Mouse (Mus musculus): Measurements from ENCODE around the gene Wrnip1.
A peak's percentile ranks its signal among the peaks of the same experiment; 100 is the strongest.

The Wrnip1 gene

DNA sequence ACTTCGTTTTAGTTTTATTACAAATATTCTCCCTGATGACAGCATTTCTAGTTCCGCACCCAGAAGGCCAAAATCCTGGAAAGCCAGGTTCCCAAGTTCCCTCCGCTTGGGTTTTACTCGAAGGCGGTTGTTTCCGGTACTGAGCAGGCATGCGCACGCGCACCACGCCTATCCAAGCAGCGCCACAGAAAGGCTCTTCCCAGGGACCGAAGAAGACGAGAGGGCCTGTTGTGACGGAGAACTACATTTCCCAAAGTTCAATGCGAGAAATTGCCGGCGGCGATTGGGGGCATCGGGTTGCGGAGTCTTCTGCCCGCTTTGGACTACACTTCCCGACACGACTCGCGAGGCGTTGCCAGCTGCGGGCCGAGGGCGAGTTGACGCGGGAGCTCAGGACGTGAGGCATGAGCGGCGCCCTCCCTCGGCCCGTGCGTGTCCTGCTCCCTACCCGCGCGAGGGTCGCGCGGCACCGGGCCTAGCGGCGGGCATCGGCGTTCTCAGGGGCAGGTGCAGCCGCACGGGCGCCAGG, at the start of gene Wrnip1:
Wrnip1 (plus strand) TSS at position 346 of the 529 bp plus-strand sequence.
- DNase-seq: peak; percentile 95 to 98

DNA sequence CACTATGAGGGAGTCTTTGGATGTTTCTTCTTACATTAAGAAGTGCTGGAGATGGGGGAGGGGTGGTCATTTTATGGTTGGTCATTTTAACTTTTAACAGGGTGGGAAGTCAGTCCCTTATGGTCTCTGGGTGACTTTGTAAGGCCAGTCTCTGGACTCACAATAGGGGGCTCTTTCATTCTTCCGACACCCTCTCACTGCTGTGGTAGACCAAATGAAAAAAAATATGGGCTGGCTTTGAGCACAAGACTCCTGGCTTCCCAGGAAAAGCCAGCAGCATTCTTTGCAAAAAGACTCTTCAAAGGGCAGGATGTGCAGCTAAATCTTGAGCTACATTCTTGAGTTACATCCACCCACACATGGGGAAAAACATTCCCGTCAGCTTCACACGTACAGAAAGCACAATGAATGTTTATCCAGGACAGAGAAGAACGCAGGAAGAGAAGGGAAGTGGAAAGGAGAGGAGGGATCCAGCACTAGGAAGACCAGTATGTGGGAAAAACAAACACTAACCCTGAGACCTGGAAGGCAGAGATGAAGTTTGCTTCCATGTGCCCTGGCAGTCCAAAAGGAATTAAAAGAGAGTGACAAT, 49.7 kb upstream of the Wrnip1 start:
- DNase-seq: no peak

DNA sequence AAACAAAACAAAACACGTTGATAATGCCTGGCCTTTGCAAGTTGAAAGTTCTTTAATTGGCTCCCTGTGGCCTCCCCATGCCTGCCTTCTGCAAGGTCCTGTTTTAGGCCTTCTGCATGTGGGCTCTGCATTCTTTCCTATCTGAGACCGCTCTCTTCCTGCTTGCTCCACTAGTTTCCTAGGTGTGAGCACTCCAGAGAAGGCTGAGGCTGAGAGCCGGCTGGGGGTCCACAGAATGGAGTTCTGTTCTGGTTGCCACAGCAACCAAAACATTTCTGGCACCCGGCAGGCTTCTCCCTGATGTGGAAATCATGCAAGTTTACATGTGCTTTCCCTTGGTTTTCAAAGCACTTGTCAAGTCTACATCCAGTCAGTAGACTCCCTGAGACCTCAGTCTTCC, 42.8 kb upstream of the Wrnip1 start:
- no peak for DNase-seq

DNA sequence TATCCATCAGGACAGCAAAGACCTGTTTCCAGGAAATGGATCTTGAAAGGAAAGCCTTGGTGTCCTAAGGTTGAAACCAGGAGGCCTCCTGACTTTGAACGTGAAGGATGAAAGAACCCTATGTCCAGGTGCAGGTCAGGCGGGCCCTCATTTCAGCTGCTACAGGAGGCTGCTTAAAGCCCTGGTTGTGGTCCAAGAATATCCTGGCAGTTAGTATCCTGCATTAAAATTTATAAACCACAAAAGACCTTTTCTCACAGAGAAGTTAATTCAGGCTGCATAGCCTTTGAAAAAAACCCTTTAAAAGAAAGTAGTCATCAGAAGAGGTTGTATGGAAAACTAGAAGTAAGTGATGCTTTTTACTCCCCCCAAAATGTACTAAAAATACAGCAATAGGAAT, 41.0 kb upstream of the Wrnip1 start:
- DNase-seq: no peak

DNA sequence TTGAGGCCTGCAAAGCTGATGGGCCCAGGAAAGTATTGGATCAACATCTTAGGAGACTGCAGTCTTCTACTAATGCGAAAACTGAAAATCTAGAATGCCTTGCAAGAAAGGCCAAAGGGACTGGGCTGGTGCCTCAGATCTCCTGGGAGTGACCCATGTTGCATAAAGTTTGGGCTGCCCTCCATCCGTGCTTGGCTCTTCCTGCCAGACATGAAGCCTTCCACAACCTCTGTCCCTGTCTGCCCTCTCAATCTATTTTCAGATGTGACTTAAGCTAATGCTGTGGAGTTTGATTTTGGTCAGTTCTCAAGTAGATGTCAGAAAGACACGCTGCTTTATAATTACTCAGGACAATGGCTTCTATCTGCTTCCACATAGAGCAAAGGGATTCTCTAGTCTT, 38.7 kb upstream of the Wrnip1 start:
- DNase-seq: no peak

DNA sequence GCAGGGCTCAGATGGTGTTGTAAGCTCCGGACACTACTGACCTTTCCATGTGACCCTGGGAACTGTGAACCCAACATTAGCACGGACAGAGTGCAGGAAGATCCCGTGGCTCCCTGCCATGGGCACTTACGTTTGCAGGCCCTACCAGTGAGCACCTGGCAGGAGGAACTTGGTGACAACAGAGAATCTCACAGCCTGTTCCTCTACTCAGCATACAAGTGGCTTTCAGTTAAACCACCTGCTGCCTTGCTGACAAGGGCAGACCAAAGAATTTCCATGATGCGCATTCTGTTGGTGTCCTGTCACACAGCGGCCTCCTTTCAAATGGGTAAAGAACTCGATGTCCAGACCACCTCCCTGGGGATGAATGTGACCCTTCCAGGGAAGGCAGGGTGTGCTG, 37.4 kb upstream of the Wrnip1 start:
- no peak for DNase-seq

DNA sequence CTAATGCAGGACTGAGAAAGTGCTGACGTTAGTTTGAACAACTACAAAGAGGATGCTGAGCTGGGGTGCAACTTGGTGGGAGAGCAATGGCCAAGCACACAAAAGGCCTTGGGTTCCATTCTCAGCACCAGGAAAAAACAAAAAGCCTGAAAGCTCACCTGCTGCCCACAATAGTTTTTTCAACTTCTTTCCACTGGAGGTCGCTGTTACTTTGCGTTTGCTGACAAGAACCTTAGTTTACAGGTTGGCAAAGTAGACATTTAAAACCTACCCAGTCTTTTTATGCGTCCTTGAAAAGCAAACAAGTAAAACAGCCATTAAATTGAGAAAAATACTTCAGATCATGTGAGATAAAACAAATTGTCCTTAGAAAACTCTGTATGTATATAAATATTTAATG, 33.7 kb upstream of the Wrnip1 start:
- DNase-seq: peak in 1 of 2 experiments; percentile 28

DNA sequence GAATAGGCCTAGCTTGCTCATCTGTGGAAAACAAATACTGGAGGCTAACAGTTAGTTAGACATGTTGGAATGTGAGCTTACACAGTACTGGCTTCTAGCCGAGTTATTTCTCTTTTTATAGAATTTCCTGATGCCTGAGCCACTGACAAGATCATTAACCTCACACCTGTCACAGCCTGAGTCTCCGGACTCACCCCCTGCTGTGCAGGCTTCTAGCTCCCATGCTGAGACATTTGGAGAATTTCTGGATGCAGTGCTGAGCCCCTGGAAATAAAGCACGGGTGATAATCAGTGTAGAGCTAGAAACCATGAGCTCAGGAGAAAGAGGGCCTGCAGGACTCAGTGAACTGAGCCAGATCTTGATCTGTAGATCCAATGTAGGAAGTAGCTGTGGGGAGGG, 31.9 kb upstream of the Wrnip1 start:
- peak in 1 of 2 experiments; percentile 22 for DNase-seq

DNA sequence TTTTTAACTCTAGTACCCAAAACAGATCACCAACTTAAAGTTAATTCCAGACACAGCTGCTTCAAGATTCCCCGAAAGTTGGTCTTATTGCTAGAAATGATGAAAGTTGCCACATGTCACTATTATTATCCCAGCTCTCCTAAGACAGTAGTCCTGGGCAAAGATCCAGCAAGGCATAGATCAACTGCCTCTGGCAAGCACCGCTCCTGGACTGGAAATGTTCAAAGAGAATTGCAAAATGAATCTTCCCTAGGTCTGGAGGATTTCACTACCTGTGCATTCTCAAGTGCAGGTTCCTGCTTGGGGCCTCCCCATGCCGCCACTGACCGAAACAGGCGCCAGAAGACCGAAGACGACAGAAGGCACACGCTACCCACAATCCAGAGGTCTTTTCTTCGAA, 25.9 kb upstream of the Wrnip1 start:
- DNase-seq: no peak

DNA sequence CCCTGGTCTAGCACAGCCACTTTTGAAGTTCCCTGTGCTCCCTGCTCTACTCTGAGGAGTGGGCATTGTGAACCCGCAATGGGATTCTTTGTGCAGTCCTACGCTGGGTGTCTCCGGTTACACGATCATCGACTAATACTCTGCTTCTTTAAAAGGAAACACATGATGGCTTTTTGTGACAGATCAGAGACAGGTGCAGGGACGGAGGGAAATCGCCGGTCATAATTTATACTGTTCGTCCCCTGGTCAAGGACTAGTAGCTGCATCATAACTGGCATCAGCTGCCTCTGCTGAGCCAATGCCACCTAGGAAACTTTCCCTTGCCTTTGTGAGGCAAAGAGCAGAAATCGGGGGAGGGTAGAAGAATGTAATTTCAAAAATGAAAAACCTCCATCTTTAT, 25.5 kb upstream of the Wrnip1 start:
- DNase-seq: no peak

DNA sequence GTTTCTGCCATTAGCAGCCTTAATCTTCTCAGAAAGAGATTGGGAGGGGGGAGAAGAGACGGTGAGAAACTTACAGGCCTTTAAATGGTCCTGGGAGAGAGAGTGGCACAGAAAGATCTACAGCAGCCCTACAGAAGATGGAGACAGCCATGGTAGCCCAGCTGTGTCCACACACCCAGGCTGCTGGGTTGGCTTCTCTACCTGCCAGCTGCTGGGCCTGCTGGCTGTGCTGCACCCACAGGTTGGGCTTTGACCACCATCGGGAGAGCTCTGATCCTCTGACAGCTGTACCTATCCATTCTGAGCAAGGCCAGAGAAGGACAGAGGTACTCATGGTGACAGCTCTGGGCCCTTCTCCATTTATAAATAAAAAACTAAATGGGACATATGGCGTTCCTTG, 23.0 kb upstream of the Wrnip1 start:
- DNase-seq: no peak

DNA sequence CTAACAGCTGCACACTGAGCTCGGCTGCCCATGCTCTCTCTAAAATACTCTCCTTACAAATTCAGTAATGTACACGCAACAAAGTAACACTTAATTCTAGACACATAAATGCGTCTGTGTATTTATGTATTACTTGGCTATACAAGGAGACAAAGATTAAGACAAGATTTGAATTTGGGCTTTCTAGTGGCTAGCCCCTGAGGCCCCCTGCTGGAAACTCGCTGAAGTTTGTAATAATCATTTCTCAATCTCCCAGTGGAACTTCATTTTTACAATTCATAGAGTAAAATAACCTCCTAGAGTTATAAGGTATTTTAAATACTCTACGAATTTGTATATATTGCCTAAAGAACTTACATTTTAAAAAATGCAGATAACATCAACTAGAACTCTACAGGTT, 18.8 kb upstream of the Wrnip1 start:
- DNase-seq: no peak

DNA sequence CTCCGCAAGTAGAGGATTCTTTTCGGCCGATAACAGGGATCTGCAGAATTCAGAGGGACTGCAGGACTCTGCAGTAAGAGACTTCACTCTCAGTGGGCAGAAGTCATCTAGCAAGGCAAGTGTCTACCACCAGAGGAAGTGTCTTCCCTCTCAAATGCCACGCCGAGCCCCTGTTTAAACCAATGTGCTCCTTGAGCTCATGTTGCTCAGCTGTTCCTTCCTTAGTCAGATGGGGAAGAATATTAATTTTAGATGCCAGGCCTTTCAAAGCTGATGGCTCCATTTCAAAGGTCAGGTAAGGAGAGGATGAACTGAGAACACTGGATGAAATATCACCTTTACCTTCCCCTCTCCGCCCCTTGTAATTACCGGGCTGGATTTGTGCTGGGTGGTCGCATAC, 18.0 kb upstream of the Wrnip1 start, which contains the start of gene Mylk4:
Mylk4 (minus strand) TSS at position 139 of the 400 bp plus-strand sequence.
- DNase-seq: no peak

DNA sequence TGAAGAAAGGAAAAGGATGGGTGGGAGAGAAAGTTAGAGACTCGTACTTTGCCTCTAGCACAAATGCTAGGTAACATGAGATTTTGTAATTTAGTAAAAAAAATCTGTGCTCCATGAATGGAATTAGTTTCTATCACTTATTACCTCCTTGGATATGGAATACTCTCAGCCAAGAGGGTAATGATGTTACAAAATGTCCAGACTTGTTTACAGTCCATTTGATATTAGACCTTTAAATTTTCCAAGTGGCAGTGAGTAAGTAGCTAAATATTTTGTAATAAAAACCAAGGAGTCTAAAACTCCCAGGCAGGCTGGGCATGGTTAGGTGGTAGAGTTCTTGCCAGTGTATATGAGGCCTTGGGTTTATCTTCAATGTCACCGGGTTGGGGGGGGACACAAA, 14.3 kb upstream of the Wrnip1 start:
- DNase-seq: no peak

DNA sequence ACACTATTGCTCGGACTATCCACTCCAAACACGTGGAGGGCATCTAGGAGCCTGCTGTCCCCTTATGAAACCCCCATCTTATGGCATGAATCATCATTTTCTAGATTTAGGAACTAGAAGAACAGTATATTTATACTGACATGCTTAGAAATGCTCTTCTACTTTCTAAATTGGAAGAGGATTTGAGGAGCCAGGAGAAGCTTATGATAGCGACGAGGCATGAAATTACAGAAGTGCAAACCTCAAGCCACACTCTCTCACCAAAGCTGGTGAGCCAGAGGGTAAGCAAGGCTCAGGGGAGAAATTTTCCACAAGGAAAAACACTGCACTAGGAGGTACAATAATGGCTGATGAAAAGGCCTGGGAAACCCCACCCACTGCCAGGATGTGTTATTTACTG, 12.1 kb upstream of the Wrnip1 start:
- no peak for DNase-seq

DNA sequence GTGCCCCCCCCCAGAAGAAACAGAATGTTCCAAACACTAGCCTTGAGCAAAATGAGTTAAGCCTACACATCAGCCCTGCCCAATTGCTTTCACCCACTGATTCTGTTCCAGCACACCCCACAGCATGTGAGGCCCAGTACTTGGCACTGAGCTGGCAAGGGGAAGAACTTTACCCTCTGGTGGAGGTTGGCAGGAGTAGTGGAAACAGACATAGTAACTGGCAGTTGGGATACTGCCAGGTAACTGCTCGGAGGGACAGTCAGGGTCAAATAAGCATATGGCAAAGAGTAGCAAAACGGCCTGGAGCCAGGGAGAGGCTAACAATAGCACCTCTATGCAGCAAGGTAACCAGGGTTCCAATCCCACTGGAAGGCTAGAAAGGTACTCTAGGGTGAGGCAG, 7.2 kb upstream of the Wrnip1 start:
- peak in 1 of 2 experiments; percentile 17 for DNase-seq

DNA sequence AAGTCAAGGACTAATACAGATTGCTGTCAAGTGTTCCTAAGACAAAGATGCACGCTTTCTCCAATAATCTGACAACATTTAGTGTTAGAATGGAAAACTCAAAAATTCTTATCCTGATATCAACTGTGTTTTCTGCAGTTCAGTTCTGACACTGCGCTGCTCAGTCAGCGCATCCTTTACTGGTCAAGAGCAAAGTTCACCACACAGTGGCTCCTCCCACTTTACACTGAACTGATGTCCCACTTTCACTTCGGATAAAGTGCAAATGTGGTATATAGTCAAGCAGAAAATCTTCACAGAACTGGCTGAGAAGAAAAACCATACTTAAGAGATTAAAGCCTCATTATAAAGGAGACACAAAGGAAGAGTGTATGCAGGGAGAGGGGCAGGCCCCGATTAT, 6.7 kb upstream of the Wrnip1 start:
- no peak for DNase-seq

DNA sequence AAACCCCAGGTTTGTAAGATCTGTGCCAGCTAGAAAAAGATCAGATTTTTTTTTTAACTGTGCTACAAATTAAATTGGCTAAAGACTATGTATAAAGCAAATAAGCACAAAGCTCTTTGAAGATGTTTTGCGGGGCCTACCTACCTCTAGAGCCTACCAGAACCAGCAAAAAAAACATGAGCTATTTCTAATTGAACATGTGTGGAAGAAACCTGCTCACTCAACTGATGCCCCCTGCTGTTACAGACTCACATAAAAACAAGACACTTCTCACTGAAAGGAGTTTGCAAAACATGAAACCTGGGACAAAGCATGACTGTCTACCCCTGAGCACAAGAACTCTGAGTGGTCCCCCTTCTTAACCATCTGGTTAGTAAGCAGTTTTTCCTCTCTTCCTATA, 4.8 kb upstream of the Wrnip1 start:
- no peak for DNase-seq

DNA sequence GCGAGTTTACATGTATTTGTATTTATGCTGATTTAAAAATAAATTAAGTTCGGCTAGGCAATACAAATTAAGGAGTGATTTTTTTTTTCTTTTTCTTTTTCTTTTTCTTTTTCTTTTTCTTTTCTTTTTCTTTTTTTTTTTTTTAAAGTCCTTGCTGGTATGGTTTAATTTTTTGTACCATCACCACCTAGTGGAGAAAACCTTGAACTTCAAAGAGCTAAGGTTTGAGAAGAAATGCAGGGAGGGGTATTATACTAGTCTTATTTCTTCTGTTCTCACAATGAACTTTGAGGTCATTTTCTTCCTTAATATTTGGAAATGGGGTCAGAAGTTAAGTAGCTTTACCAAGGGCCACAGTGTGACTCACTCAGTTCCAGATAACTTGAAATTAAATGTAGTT, 2.7 kb upstream of the Wrnip1 start:
- no peak for DNase-seq

DNA sequence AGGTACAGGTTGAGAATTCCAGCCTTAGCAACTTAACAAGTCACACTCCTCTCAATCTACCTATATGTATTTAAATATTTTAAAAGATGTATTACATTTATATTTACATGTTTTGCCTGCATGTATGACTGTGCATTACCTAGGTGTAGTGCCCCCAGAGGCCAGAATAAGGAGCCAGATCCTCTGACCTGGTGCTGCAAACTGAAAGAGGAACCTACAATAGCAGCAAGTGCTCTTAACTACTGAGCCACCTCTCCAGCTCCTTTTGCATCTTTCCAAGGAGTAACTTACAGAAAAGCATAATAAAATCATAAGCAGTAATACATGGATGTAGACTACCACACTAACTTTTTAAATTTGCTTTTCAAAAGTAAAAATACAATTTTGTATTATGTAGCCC, 979 bp upstream of the Wrnip1 start:
- no peak for DNase-seq

DNA sequence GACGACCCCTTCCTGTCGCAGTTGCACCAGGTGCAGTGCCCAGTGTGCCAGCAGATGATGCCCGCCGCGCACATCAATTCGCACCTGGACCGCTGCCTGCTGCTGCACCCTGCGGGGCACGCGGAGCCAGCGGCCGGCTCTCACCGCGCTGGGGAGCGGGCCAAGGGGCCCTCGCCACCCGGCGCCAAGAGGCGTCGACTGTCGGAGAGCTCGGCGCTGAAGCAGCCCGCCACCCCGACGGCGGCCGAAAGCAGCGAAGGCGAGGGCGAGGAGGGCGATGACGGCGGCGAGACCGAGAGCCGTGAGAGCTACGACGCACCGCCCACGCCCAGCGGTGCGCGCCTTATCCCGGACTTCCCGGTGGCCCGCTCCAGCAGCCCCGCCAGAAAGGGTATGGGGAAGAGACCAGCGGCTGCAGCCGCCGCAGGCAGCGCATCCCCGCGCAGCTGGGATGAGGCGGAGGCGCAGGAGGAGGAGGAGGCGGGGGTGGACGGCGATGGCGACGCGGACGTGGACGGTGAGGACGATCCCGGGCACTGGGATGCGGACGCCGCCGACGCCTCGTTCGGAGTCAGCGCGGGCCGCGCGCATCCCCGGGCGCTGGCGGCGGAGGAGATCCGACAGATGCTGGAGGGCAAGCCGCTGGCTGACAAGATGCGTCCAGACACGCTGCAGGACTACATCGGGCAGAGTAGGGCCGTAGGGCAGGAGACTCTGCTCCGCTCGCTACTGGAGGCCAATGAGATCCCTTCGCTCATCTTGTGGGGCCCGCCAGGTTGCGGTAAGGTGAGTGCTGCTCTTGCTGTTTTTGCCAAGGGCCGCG, 632 bp downstream of the Wrnip1 start, which contains the start of gene D930007J09Rik:
D930007J09Rik (minus strand) TSS at position 591 of the 823 bp plus-strand sequence.
- peak; percentile 65 to 70 for DNase-seq

DNA sequence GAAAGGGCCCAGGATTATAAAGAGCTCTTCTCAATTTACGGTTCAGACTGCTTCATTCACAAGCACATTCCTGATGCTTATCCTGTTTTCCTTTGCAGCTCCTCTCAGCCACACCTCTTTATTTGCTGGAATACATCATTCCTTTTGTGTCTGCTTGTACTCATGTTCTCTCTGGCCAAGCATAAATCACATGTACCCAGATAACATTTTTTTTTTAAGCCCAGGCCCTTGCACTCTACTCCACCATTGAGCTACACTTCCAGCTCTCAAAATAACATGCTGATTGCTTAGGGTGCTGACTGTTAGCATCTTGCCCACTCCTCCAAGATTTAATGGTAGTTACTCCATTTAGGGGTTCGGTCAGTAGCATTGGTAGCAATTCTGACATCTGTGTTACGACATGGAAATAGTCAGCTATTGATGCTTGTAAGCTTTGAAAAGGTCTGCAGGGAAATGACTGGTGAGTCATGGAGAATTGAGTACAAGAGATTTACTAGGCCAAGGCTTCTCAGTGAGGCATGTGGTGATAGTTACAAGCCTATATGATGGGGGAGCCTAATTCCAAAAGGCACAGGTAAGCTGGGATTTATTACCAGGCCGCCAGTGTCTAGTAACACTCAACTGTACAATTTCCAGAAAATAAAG, 2.0 kb downstream of the Wrnip1 start:
- no peak for DNase-seq

DNA sequence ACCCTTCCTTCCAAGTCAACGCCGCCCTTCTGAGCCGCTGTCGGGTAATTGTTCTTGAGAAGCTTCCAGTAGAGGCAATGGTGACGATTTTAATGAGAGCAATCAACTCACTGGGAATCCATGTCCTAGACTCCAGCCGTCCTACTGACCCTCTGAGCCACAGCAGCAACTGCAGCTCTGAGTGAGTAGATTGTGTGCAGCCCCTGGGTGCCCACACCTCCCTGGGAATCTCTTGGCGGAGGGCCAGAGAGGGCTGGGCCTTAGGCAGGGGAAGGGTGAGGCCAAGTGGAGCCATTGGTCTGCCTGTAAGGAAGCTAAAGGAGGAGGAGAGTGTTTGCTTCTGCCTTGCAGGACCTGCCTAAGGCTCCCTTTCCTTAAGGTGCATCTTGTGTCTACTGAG, 5.0 kb downstream of the Wrnip1 start:
- DNase-seq: peak in 1 of 2 experiments; percentile 40

DNA sequence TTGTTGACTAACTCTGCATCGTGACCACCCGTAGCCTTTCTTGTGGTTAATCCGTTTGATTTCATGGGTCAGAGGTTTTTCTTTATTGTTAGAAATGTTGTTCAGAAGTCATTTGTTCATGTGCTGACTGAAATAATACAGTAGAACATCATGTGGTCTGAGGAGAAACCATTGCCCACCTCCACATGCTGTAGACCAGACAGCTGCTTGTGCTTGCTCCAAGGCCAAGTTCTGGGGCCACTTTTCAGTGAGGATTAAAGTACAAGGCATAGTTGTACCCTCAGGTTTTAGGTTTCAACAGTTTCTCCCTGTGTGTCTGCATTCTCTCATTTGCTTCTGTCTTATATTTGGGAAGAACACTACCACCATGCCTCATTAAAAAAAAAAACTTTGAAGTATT, 5.8 kb downstream of the Wrnip1 start:
- no peak for DNase-seq

Data from cerebellum, postnatal 25 days (tissue).